Mouse (Mus musculus) kidney, postnatal 10 days (tissue): ENCODE results near the gene Akt2.

Experiments used
- DNase-seq: peaks from one replicate; pipeline ENCODE4 v3.0.0; 2021; ENCODE audit warnings: mixed read lengths

Akt2 gene

GRCm38 (mm10) chr7:27673575-27674131 is 82.3 kb downstream of the Akt2 start:
- DNase-seq, result peak; percentile 65

- DNase-seq, result no peak
Measured at GRCm38 (mm10) chr7:27674195-27674521, 82.8 kb downstream of the Akt2 start.

GRCm38 (mm10) chr7:27674522-27675221 is 83.3 kb downstream of the Akt2 start, which contains the start of gene Map3k10:
Gene Map3k10 (minus strand): TSS chr7:27674598.
- DNase-seq, result peak; percentile 96

- no peak for DNase-seq
Measured at GRCm38 (mm10) chr7:27675222-27675612, 83.9 kb downstream of the Akt2 start.

- no peak for DNase-seq
Measured at GRCm38 (mm10) chr7:27683218-27683617, 91.9 kb downstream of the Akt2 start.

- no peak for DNase-seq
Measured at GRCm38 (mm10) chr7:27685220-27685619, 93.9 kb downstream of the Akt2 start.

- no peak for DNase-seq
Measured at GRCm38 (mm10) chr7:27685681-27686080, 94.3 kb downstream of the Akt2 start.

GRCm38 (mm10) chr7:27687043-27687442 is 95.7 kb downstream of the Akt2 start:
- DNase-seq, result no peak

- DNase-seq, result no peak
Measured at GRCm38 (mm10) chr7:27687836-27688235, 96.5 kb downstream of the Akt2 start.

GRCm38 (mm10) chr7:27688246-27688788 is 97.0 kb downstream of the Akt2 start:
- DNase-seq, result no peak

- peak; percentile 92 for DNase-seq
Measured at GRCm38 (mm10) chr7:27688815-27689612, 97.7 kb downstream of the Akt2 start, which contains the start of gene Zfp607b. Gene Zfp607b (plus strand): TSS chr7:27689340.
